Mouse (Mus musculus): Measurements from ENCODE around the gene Cckbr.

GRCm38 (mm10) chr7:105395131-105395820, 30.3 kb upstream of the Cckbr start:
- TF ChIP-seq GATA1 (IDR thresholded peaks at IDR 0.05; ENCODE audit: low read length) (no peak), TAL1 (IDR thresholded peaks at IDR 0.05; ENCODE audit: low read length) (no peak)

All from erythroblast, embryonic 14.5 days (primary cell).